Mouse (Mus musculus): Measurements from ENCODE around the gene Fignl2.

Gene Fignl2

GRCm38 (mm10) chr15:101092829-101093648 lies 14.7 kb upstream of the Fignl2 start:
- no peak for DNase-seq

GRCm38 (mm10) chr15:101092121-101092828 lies 13.9 kb upstream of the Fignl2 start:
- DNase-seq, result no peak

- DNase-seq, result no peak
Observed at GRCm38 (mm10) chr15:101091551-101091950, 13.2 kb upstream of the Fignl2 start.

GRCm38 (mm10) chr15:101088291-101088690 lies 9.9 kb upstream of the Fignl2 start:
- no peak for DNase-seq

GRCm38 (mm10) chr15:101086956-101087355 lies 8.6 kb upstream of the Fignl2 start:
- peak; percentile 82 to 87 for DNase-seq

- DNase-seq, result no peak
Observed at GRCm38 (mm10) chr15:101086451-101086850, 8.1 kb upstream of the Fignl2 start.

- peak in 1 of 2 experiments; percentile 29 for DNase-seq
Observed at GRCm38 (mm10) chr15:101084499-101084898, 6.1 kb upstream of the Fignl2 start.

- DNase-seq, result peak; percentile 31 to 57
Observed at GRCm38 (mm10) chr15:101082236-101082635, 3.9 kb upstream of the Fignl2 start.

- peak in 1 of 2 experiments; percentile 29 for DNase-seq
Observed at GRCm38 (mm10) chr15:101081035-101081548, 2.7 kb upstream of the Fignl2 start.

- no peak for DNase-seq
Observed at GRCm38 (mm10) chr15:101080031-101080520, 1.7 kb upstream of the Fignl2 start.

- DNase-seq, result peak; percentile 92 to 94
Observed at GRCm38 (mm10) chr15:101078731-101079156, 377 bp upstream of the Fignl2 start.

- no peak for DNase-seq
Observed at GRCm38 (mm10) chr15:101077001-101077812, 1.2 kb downstream of the Fignl2 start.

- DNase-seq, result no peak
Observed at GRCm38 (mm10) chr15:101076071-101077000, 2.0 kb downstream of the Fignl2 start.

GRCm38 (mm10) chr15:101075656-101076055 lies 2.7 kb downstream of the Fignl2 start:
- DNase-seq, result no peak

- DNase-seq, result no peak
Observed at GRCm38 (mm10) chr15:101075150-101075549, 3.2 kb downstream of the Fignl2 start.

- no peak for DNase-seq
Observed at GRCm38 (mm10) chr15:101074067-101074466, 4.3 kb downstream of the Fignl2 start.

- DNase-seq, result no peak
Observed at GRCm38 (mm10) chr15:101072736-101073135, 5.6 kb downstream of the Fignl2 start.

GRCm38 (mm10) chr15:101070762-101071161 lies 7.6 kb downstream of the Fignl2 start:
- peak; percentile 76 to 81 for DNase-seq

GRCm38 (mm10) chr15:101069641-101070190 lies 8.7 kb downstream of the Fignl2 start:
- DNase-seq, result no peak

- DNase-seq, result no peak
Observed at GRCm38 (mm10) chr15:101068671-101069070, 9.7 kb downstream of the Fignl2 start.

GRCm38 (mm10) chr15:101068029-101068428 lies 10.3 kb downstream of the Fignl2 start:
- DNase-seq, result no peak

Measured in lung, adult 18-20 months (tissue).